In the genomic region with DNA sequence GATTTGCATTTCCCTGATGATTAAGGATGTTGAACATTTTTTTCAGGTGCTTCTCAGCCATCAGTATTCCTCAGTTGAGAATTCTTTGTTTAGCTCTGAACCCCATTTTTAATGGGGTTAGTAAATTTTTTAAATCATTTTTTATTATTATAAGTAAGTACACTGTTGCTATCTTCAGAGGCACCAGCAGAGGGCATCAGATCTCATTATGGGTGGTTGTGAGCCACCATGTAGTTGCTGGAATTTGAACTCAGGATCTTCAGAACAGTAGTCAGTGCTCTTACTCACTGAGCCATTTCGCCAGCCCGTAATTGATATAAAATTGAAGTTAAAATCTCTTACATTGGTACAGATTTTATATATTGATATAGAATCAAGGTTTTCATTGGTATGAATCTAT, we compare ENCODE assay signal across 14 mouse cellular contexts. TPM values are rescaled to one million over a fixed set of nuclear protein-coding genes. Genes with fewer than 3 reads are reported as not detected.
A peak's percentile ranks its signal among the peaks of the same experiment; 100 is the strongest.
DNase-seq lines count a peak whose midpoint lies in the region; ATAC-seq and TF ChIP-seq lines count a peak whose summit lies in the region.
"Not testable (repeated sequence)": the region's sequence is repeated elsewhere in the genome, so short reads cannot be mapped to it uniquely, and the experiment has no call there.
"Had no signal": no experiment of that assay in that cellular context is flagged by ENCODE, and none has a peak within 500 bp of the region (broad histone marks: within the 10 kb centered on the region; RNA-seq: fewer than 3 reads in every experiment).

No protein-coding gene starts in this region.

- not testable (repeated sequence) for H3K4me3 ChIP-seq in cortical plate, adult 2 months (ENCODE audit: insufficient read depth, low read length); heart, postnatal 0 days (ENCODE audit: low read depth, low read length)

- not testable (repeated sequence) for H3K4me2 ChIP-seq in heart, postnatal 0 days (ENCODE audit: low read depth, low read length)

- TF ChIP-seq EP300 in heart, postnatal 0 days (IDR thresholded peaks at IDR 0.05; ENCODE audit: low read depth): not testable (repeated sequence)

- not testable (repeated sequence) for H3K27ac ChIP-seq in cortical plate, adult 2 months (ENCODE audit: insufficient read depth, low read length); heart, postnatal 0 days (ENCODE audit: low read depth)

- H3K27me3 ChIP-seq in heart, postnatal 0 days (ENCODE audit: control insufficient read depth, insufficient read depth, low read length): not testable (repeated sequence)

- H3K4me1 ChIP-seq in cortical plate, adult 2 months (ENCODE audit: control insufficient read depth, insufficient read depth, low read length); heart, postnatal 0 days (ENCODE audit: control insufficient read depth, insufficient read depth): not testable (repeated sequence)

- TF ChIP-seq CTCF in cortical plate, adult 2 months (IDR thresholded peaks at IDR 0.05; ENCODE audit: extremely low read depth, insufficient read depth, low read length): 0 out of 2 replicates have a peak, but pooled peaks have one; percentile 10
- TF ChIP-seq CTCF in heart, postnatal 0 days (IDR thresholded peaks at IDR 0.05; ENCODE audit: low read depth): peak; percentile 26; the same call in 1 of the 2 replicates

- ATAC-seq in heart, postnatal 0 days (ENCODE audit: insufficient read depth, low read depth): not testable (repeated sequence)

- not testable (repeated sequence) for H3K9me3 ChIP-seq in heart, postnatal 0 days (replicated peaks; ENCODE audit: control insufficient read depth, low read length)

- not testable (repeated sequence) for H3K9ac ChIP-seq in heart, postnatal 0 days (replicated peaks; ENCODE audit: low read depth, low read length)

- WGBS in heart, postnatal 0 days: 91% methylated on average over 2 of the region's 2 CpGs

- peak; percentile 58 for DNase-seq in CD4-positive helper T cell, adult 2 months (ENCODE audit: low read depth, low spot score)
- peak; percentile 32 for DNase-seq in T-cell, adult 2 months (ENCODE audit: low spot score)
- DNase-seq in heart, postnatal 0 days (ENCODE audit: low spot score): not testable (repeated sequence)
- DNase-seq in kidney, postnatal 36 days: peak; percentile 13 to 63
- DNase-seq in lung, adult 18-20 months: peak; percentile 9 to 18
- DNase-seq in natural killer cell, adult 2 months (ENCODE audit: low spot score in 2 of 2): peak; percentile 20 to 42
- DNase-seq in thymus, postnatal 36 days: peak; percentile 21 to 26

- not testable (repeated sequence) for H3K36me3 ChIP-seq in heart, postnatal 0 days (replicated peaks; ENCODE audit: control insufficient read depth, insufficient read depth, low read length)

- TF ChIP-seq POLR2A in cortical plate, adult 2 months (IDR thresholded peaks at IDR 0.05; ENCODE audit: extremely low read depth, insufficient read depth, low read length): not testable (repeated sequence)

RNA-seq across cellular contexts. Expression of gene Smco1, which starts 7.0 kb away (rescaled TPM):
- 0.27 and 0.32 TPM in 2 replicates for polyA plus RNA-seq in cortical plate, adult 2 months (2012; rRNA removed)
- 0.15 and 0.31 TPM in 2 replicates for total RNA-seq in heart, postnatal 0 days (2014; rRNA removed; ENCODE audit: low replicate concordance)
- polyA plus RNA-seq in heart, postnatal 0 days (2015; fragmentation: Nextera tagmentation; extraction: Ambion mirVana): 2.8 and 3.1 TPM in 2 replicates
- polyA plus RNA-seq: activated CD4-positive, CD25-positive, alpha-beta regulatory T cell, adult 4 months; hindbrain, embryonic 11.5 days; intestine, embryonic 16.5 days; limb, embryonic 13.5 days; macrophage; neural tube, embryonic 13.5 days had no signal

RNA-seq across cellular contexts. Expression of gene Rnf168, which starts 13.0 kb away (rescaled TPM):
- 15.2 and 16.4 TPM in 2 replicates for polyA plus RNA-seq in cortical plate, adult 2 months (2012; rRNA removed)
- 19.1 and 30.1 TPM in 2 replicates for total RNA-seq in heart, postnatal 0 days (2014; rRNA removed; ENCODE audit: low replicate concordance)
- 14.1 and 14.8 TPM in 2 replicates for polyA plus RNA-seq in heart, postnatal 0 days (2015; fragmentation: Nextera tagmentation; extraction: Ambion mirVana)

RNA-seq across cellular contexts. Expression of gene Wdr53, which starts 17.2 kb away (rescaled TPM):
- polyA plus RNA-seq in cortical plate, adult 2 months (2012; rRNA removed): 11.1 and 11.7 TPM in 2 replicates
- total RNA-seq in heart, postnatal 0 days (2014; rRNA removed; ENCODE audit: low replicate concordance): 3.6 and 5.8 TPM in 2 replicates
- polyA plus RNA-seq in heart, postnatal 0 days (2015; fragmentation: Nextera tagmentation; extraction: Ambion mirVana): 10.3 and 11.7 TPM in 2 replicates

RNA-seq across cellular contexts. Expression of gene Fbxo45, which starts 17.3 kb away (rescaled TPM):
- 24.8 and 27.0 TPM in 2 replicates for polyA plus RNA-seq in cortical plate, adult 2 months (2012; rRNA removed)
- total RNA-seq in heart, postnatal 0 days (2014; rRNA removed; ENCODE audit: low replicate concordance): 9.8 and 13.7 TPM in 2 replicates
- 5.1 and 5.8 TPM in 2 replicates for polyA plus RNA-seq in heart, postnatal 0 days (2015; fragmentation: Nextera tagmentation; extraction: Ambion mirVana)
